Mouse (Mus musculus) MEL (cell line): ENCODE measurements at regions not wholly inside any gene's neighbourhood (a gene's known extent, or its start where the extent isn't known, plus 50 kb on each side); places are given as distances from the start of the nearest gene placed in this dataset.

Experiments used
- CTCF ChIP-seq, 3 experiments: IDR thresholded peaks in 2 of 3; conservative IDR thresholded peaks in 1 of 3; 2 replicates each; pipeline ENCODE4 v1.5.1; 2011 to 2012; ENCODE audit warnings: low read length in 3 of 3, low read depth in 2 of 3, mild to moderate bottlenecking in 2 of 3, improper control_type of control experiment in 1 of 3, inconsistent platforms in 1 of 3, mixed read lengths in 1 of 3, moderate library complexity in 1 of 3; ENCODE audit not compliant: control insufficient read depth in 1 of 3, insufficient read depth in 1 of 3, poor library complexity in 1 of 3, severe bottlenecking in 1 of 3
- EP300 ChIP-seq, 2 experiments: IDR thresholded peaks; 2 replicates each; pipeline ENCODE4 v1.6.1; 2011; ENCODE audit warnings: improper control_type of control experiment in 2 of 2, low read length in 2 of 2, low read depth in 1 of 2, mild to moderate bottlenecking in 1 of 2
- MAFK ChIP-seq: IDR thresholded peaks from 2 replicates; pipeline ENCODE4 v1.6.1; 2011; ENCODE audit warnings: low read depth, mild to moderate bottlenecking, low read length, improper control_type of control experiment, borderline replicate concordance
- MYB ChIP-seq: IDR thresholded peaks from 2 replicates; pipeline ENCODE4 v1.6.1; 2011; ENCODE audit warnings: mild to moderate bottlenecking, low read depth, low read length, improper control_type of control experiment
- POLR2A ChIP-seq, 2 experiments: IDR thresholded peaks; 2 replicates each; pipeline ENCODE4 v1.6.1; 2011 to 2012; ENCODE audit warnings: low read length in 2 of 2, mild to moderate bottlenecking in 2 of 2, control low read depth in 1 of 2, improper control_type of control experiment in 1 of 2, low read depth in 1 of 2, moderate library complexity in 1 of 2; ENCODE audit not compliant: control insufficient read depth in 1 of 2, insufficient read depth in 1 of 2, poor library complexity in 1 of 2
- POLR2AphosphoS5 ChIP-seq: IDR thresholded peaks from 2 replicates; pipeline ENCODE4 v1.6.1; 2012; ENCODE audit warnings: low read depth, borderline replicate concordance, mild to moderate bottlenecking, inconsistent platforms, low read length, moderate library complexity, mixed read lengths
- RCOR1 ChIP-seq: IDR thresholded peaks from 2 replicates; pipeline ENCODE4 v1.6.1; 2012; ENCODE audit warnings: low read depth, mild to moderate bottlenecking, inconsistent platforms, low read length, improper control_type of control experiment
- SMC3 ChIP-seq: IDR thresholded peaks from 2 replicates; pipeline ENCODE4 v1.6.1; 2011; ENCODE audit warnings: low read depth, low read length, improper control_type of control experiment
- TBP ChIP-seq: IDR thresholded peaks from 2 replicates; pipeline ENCODE4 v1.8.0; 2011; ENCODE audit warnings: low read depth, low read length, improper control_type of control experiment
- UBTF ChIP-seq: IDR thresholded peaks from 2 replicates; pipeline ENCODE4 v1.6.1; 2012; ENCODE audit warnings: low read depth, mild to moderate bottlenecking, inconsistent platforms, low read length, improper control_type of control experiment, moderate library complexity, borderline replicate concordance; ENCODE audit not compliant: insufficient read depth
- ZKSCAN1 ChIP-seq: IDR thresholded peaks from 2 replicates; pipeline ENCODE4 v1.6.1; 2012; ENCODE audit warnings: low read depth, mild to moderate bottlenecking, inconsistent platforms, low read length, improper control_type of control experiment, moderate library complexity
- ZMIZ1 ChIP-seq: IDR thresholded peaks from 2 replicates; pipeline ENCODE4 v1.6.1; 2012; ENCODE audit warnings: low read depth, mild to moderate bottlenecking, inconsistent platforms, low read length, improper control_type of control experiment, moderate library complexity

DNA sequence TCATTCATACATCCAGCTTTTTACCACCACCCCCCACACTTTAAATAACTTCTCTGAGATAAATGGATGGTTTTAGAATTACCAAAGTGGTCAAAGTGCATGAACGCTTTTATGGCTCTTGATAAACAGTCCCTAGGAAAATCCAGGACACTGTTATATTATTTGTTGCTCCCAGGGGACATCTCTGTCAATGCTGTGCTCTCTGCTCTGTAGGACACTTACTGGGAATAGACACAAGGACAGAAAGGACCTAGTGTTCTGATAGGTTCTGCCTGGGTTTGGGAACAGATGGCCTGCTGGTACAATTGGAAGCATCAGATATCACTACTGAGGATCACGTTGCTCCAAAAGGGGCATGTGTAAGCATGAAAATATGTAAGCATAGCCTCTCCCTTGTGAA lies 132.8 kb downstream of the Akr1d1 start:
- TF ChIP-seq CTCF (IDR thresholded peaks at IDR 0.05 in 2 of 3, conservative IDR thresholded peaks at IDR 0.05 in 1 of 3; ENCODE audit: control insufficient read depth in 1 of 3, insufficient read depth in 1 of 3, low read depth in 2 of 3, low read length in 3 of 3, poor library complexity in 1 of 3, severe bottlenecking in 1 of 3) (no peak), SMC3 (no peak), UBTF (no peak), RCOR1 (no peak), MYB (no peak), MAFK (no peak), EP300 (IDR thresholded peaks at IDR 0.05; ENCODE audit: low read depth in 1 of 2, low read length in 2 of 2) (no peak), POLR2AphosphoS5 (no peak), ZMIZ1 (no peak), TBP (no peak), POLR2A (IDR thresholded peaks at IDR 0.05; ENCODE audit: control insufficient read depth in 1 of 2, insufficient read depth in 1 of 2, low read depth in 1 of 2, low read length in 2 of 2, poor library complexity in 1 of 2) (no peak), ZKSCAN1 (no peak)
